Mouse (Mus musculus): ENCODE data around the gene Gpr150.

The Gpr150 gene

GRCm38 (mm10) chr13:76056896-76057266 is at the start of gene Gpr150:
Gene Gpr150 (minus strand): TSS chr13:76056996.
- DNase-seq (ENCODE audit: low spot score), result no peak

- no peak for DNase-seq (ENCODE audit: low spot score)
Observed at GRCm38 (mm10) chr13:76101989-76102388, 45.2 kb upstream of the Gpr150 start.

- DNase-seq (ENCODE audit: low spot score), result peak; percentile 97
Observed at GRCm38 (mm10) chr13:76098493-76099303, 41.9 kb upstream of the Gpr150 start, which contains the start of the genes Arsk and Ttc37. Gene Arsk (minus strand): TSS chr13:76098660. Gene Ttc37 (plus strand): TSS chr13:76098734.

- peak; percentile 61 for DNase-seq (ENCODE audit: low spot score)
Observed at GRCm38 (mm10) chr13:76098116-76098492, 41.3 kb upstream of the Gpr150 start.

- DNase-seq (ENCODE audit: low spot score), result no peak
Observed at GRCm38 (mm10) chr13:76074323-76074722, 17.5 kb upstream of the Gpr150 start.

GRCm38 (mm10) chr13:76064363-76064945 is 7.7 kb upstream of the Gpr150 start:
- no peak for DNase-seq (ENCODE audit: low spot score)

- DNase-seq (ENCODE audit: low spot score), result no peak
Observed at GRCm38 (mm10) chr13:76063548-76063947, 6.8 kb upstream of the Gpr150 start.

GRCm38 (mm10) chr13:76062569-76062968 is 5.8 kb upstream of the Gpr150 start:
- DNase-seq (ENCODE audit: low spot score), result no peak

GRCm38 (mm10) chr13:76062126-76062525 is 5.3 kb upstream of the Gpr150 start:
- no peak for DNase-seq (ENCODE audit: low spot score)

- DNase-seq (ENCODE audit: low spot score), result no peak
Observed at GRCm38 (mm10) chr13:76059591-76059990, 2.8 kb upstream of the Gpr150 start.

- no peak for DNase-seq (ENCODE audit: low spot score)
Observed at GRCm38 (mm10) chr13:76057267-76058069, 672 bp upstream of the Gpr150 start.

GRCm38 (mm10) chr13:76056261-76056724 is 503 bp downstream of the Gpr150 start:
- DNase-seq (ENCODE audit: low spot score), result peak; percentile 42

GRCm38 (mm10) chr13:76055391-76056232 is 1.2 kb downstream of the Gpr150 start:
- DNase-seq (ENCODE audit: low spot score), result no peak

GRCm38 (mm10) chr13:76044971-76045370 is 11.8 kb downstream of the Gpr150 start:
- DNase-seq (ENCODE audit: low spot score), result no peak

- DNase-seq (ENCODE audit: low spot score), result no peak
Observed at GRCm38 (mm10) chr13:76042455-76042854, 14.3 kb downstream of the Gpr150 start.

GRCm38 (mm10) chr13:76024588-76024987 is 32.2 kb downstream of the Gpr150 start:
- no peak for DNase-seq (ENCODE audit: low spot score)

GRCm38 (mm10) chr13:76021782-76022181 is 35.0 kb downstream of the Gpr150 start:
- peak; percentile 9 for DNase-seq (ENCODE audit: low spot score)

GRCm38 (mm10) chr13:76018844-76019400 is 37.9 kb downstream of the Gpr150 start:
- peak; percentile 13 for DNase-seq (ENCODE audit: low spot score)

GRCm38 (mm10) chr13:76017974-76018843 is 38.6 kb downstream of the Gpr150 start, which contains the start of gene Rfesd:
Gene Rfesd (minus strand): TSS chr13:76018719.
- DNase-seq (ENCODE audit: low spot score), result peak; percentile 98

- peak; percentile 23 for DNase-seq (ENCODE audit: low spot score)
Observed at GRCm38 (mm10) chr13:76017465-76017864, 39.3 kb downstream of the Gpr150 start.

Measured in MN1 (cell line).